Mouse (Mus musculus): ENCODE measurements around the gene Pirb. TPM values are rescaled to one million over a fixed set of nuclear protein-coding genes. Genes with fewer than 3 reads are reported as not detected.
A peak's percentile ranks its signal among the peaks of the same experiment; 100 is the strongest.
"Not testable (repeated sequence)": the region's sequence is repeated elsewhere in the genome, so short reads cannot be mapped to it uniquely, and the experiment has no call there.

Gene Pirb
- polyA plus RNA-seq, 1 experiment: 20.0 TPM

GRCm38 (mm10) chr7:3703879-3704441 lies 16.2 kb downstream of the Pirb start, which contains the start of gene Rps9:
TSS of gene Rps9 (plus strand) at chr7:3703993.
- Histone ChIP-seq H3K4me3 (ENCODE audit: control insufficient read depth, insufficient read depth, low read length) (peak within 1 kb of the TSS; percentile 65), H3K36me3 (ENCODE audit: control insufficient read depth, insufficient read depth, low read length) (peaks cover 31% of the 10 kb centered on the region), H3K4me1 (replicated peaks; ENCODE audit: control insufficient read depth, insufficient read depth, low read length) (peaks cover 12% of the 10 kb centered on the region), H3K27me3 (ENCODE audit: control insufficient read depth, insufficient read depth, low read length) (no peaks in the 10 kb centered on the region), H3K27ac (ENCODE audit: control insufficient read depth, insufficient read depth, low read length) (peak within 1 kb of the TSS; percentile 83)
- TF ChIP-seq POLR2A (IDR thresholded peaks at IDR 0.05; ENCODE audit: control insufficient read depth, extremely low read depth, insufficient read depth, low read length, poor library complexity): peak; percentile 96
- peak; percentile 20; the same call in 1 of the 2 replicates for TF ChIP-seq CTCF (IDR thresholded peaks at IDR 0.05; ENCODE audit: borderline replicate concordance, control insufficient read depth, extremely low read depth, insufficient read depth, low read length, poor library complexity)
- DNase-seq: peak; percentile 95
- 1% methylated on average over 42 of the region's 42 CpGs for WGBS

DNA sequence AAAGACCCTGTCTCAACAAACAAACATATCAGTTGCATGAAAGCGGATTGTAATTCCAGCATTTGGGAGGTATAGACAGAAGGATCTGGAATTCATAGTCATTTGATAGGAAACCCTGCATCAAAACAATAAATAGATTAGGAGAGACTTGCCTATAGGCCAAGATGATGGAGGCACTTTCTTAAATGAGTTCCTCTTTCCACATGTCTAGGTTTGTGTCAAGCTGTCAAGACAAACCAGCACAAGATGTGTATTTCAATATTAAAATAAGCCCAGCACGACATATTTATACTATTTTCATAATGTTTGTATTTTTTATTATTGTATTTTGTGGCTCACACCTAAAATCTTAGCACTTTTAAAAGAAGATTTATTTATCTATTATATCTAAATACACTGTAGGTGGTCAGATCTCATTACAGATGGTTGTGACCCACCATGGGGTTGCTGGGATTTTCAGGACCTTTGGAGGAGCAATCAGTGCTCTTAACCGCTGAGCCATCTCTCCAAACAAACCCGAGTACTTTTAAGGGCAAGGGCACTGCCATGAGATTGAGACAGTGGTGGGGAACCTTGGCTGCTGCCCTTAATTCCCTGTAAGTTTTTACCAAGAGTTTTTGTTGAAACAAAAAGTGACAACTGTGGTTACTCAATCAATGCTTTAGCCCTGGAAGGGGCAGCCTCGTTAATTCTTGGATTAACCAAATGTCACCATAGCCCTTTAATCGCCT lies 16.9 kb downstream of the Pirb start:
- no peak for TF ChIP-seq POLR2A (IDR thresholded peaks at IDR 0.05; ENCODE audit: control insufficient read depth, extremely low read depth, insufficient read depth, low read length, poor library complexity)
- no peak for TF ChIP-seq CTCF (IDR thresholded peaks at IDR 0.05; ENCODE audit: borderline replicate concordance, control insufficient read depth, extremely low read depth, insufficient read depth, low read length, poor library complexity)
- no peaks in the 10 kb centered on the region for H3K27me3 ChIP-seq (ENCODE audit: control insufficient read depth, insufficient read depth, low read length)
- 17% methylated on average over 6 of the region's 6 CpGs for WGBS
- no peak for DNase-seq
- peaks cover 12% of the 10 kb centered on the region for H3K4me1 ChIP-seq (replicated peaks; ENCODE audit: control insufficient read depth, insufficient read depth, low read length)
- peaks cover 31% of the 10 kb centered on the region for H3K36me3 ChIP-seq (ENCODE audit: control insufficient read depth, insufficient read depth, low read length)
- H3K27ac ChIP-seq (ENCODE audit: control insufficient read depth, insufficient read depth, low read length): peak overlapping the region; percentile 40; the same call in 1 of the 2 replicates
- no peak overlapping the region for H3K4me3 ChIP-seq (ENCODE audit: control insufficient read depth, insufficient read depth, low read length)

DNA sequence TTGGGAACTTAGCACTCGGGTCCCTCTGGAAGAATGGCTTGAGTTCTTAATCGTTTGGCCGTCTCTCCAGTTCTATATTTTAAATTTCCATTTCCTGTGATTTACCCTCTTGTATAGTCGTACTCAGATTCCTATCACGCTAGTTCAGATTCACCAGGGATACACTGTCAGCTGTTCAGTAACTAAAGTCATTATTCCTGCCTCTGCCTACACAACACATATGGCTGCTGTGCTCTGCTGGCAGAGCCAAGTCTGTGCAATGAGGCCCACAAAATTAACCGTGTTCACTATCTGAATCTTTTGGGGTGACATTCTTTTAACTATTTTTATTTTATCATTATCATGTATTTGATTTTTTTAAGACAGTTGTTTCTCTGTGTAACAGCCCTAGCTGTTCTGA lies 21.7 kb downstream of the Pirb start:
- WGBS: 98% methylated on average over 6 of the region's 6 CpGs
- TF ChIP-seq POLR2A (IDR thresholded peaks at IDR 0.05; ENCODE audit: control insufficient read depth, extremely low read depth, insufficient read depth, low read length, poor library complexity) (no peak), CTCF (IDR thresholded peaks at IDR 0.05; ENCODE audit: borderline replicate concordance, control insufficient read depth, extremely low read depth, insufficient read depth, low read length, poor library complexity) (no peak)
- Histone ChIP-seq H3K4me1 (replicated peaks; ENCODE audit: control insufficient read depth, insufficient read depth, low read length) (peaks cover 6% of the 10 kb centered on the region; the same call in 1 of the 2 replicates), H3K27ac (ENCODE audit: control insufficient read depth, insufficient read depth, low read length) (no peak overlapping the region), H3K27me3 (ENCODE audit: control insufficient read depth, insufficient read depth, low read length) (no peaks in the 10 kb centered on the region), H3K36me3 (ENCODE audit: control insufficient read depth, insufficient read depth, low read length) (no peaks in the 10 kb centered on the region), H3K4me3 (ENCODE audit: control insufficient read depth, insufficient read depth, low read length) (no peak overlapping the region)
- DNase-seq: no peak

DNA sequence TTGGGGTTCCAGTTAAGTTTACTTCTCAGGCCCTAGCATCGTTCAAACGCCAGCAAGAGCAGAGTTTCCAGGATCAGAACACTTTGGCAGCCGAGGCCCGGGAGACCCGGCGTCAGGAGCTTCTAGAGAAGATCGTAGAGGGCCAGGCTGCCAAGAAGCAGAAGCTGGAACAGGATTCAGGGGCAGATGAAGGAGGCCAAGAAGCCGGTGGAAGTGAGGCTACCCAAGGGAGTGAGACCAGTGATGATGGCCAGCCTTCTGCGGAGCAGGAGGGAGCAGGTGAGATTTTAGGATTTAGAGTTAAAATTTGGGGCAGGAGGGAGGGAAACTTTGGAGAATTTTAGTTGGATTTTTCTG lies 25.3 kb downstream of the Pirb start:
- WGBS: 7% methylated on average over 9 of the region's 9 CpGs
- peak; percentile 7 for DNase-seq

GRCm38 (mm10) chr7:3694076-3694948 lies 25.9 kb downstream of the Pirb start:
- H3K4me3 ChIP-seq (ENCODE audit: control insufficient read depth, insufficient read depth, low read length): peak overlapping the region; percentile 69
- under 1% methylated on average over 55 of the region's 55 CpGs for WGBS

More for the DNA sequence above, 25.3 kb downstream of the Pirb start:
- H3K4me1 ChIP-seq (replicated peaks; ENCODE audit: control insufficient read depth, insufficient read depth, low read length): peaks cover 16% of the 10 kb centered on the region
- not testable (repeated sequence) for H3K36me3 ChIP-seq (ENCODE audit: control insufficient read depth, insufficient read depth, low read length); H3K27ac ChIP-seq (ENCODE audit: control insufficient read depth, insufficient read depth, low read length); H3K27me3 ChIP-seq (ENCODE audit: control insufficient read depth, insufficient read depth, low read length)
- peak overlapping the region; percentile 69 for H3K4me3 ChIP-seq (ENCODE audit: control insufficient read depth, insufficient read depth, low read length)

GRCm38 (mm10) chr7:3693809-3694075 lies 26.4 kb downstream of the Pirb start:
- DNase-seq: no peak
- H3K27me3 ChIP-seq (ENCODE audit: control insufficient read depth, insufficient read depth, low read length): no peaks in the 10 kb centered on the region
- H3K4me3 ChIP-seq (ENCODE audit: control insufficient read depth, insufficient read depth, low read length): peak overlapping the region; percentile 69
- peaks cover 16% of the 10 kb centered on the region for H3K4me1 ChIP-seq (replicated peaks; ENCODE audit: control insufficient read depth, insufficient read depth, low read length)
- WGBS: 0% methylated on average over 18 of the region's 18 CpGs
- H3K27ac ChIP-seq (ENCODE audit: control insufficient read depth, insufficient read depth, low read length): peak overlapping the region; percentile 77
- no peaks in the 10 kb centered on the region for H3K36me3 ChIP-seq (ENCODE audit: control insufficient read depth, insufficient read depth, low read length)
- TF ChIP-seq CTCF (IDR thresholded peaks at IDR 0.05; ENCODE audit: borderline replicate concordance, control insufficient read depth, extremely low read depth, insufficient read depth, low read length, poor library complexity): no peak
- TF ChIP-seq POLR2A (IDR thresholded peaks at IDR 0.05; ENCODE audit: control insufficient read depth, extremely low read depth, insufficient read depth, low read length, poor library complexity): no peak

More at GRCm38 (mm10) chr7:3694076-3694948, 25.9 kb downstream of the Pirb start:
- Histone ChIP-seq H3K27me3 (ENCODE audit: control insufficient read depth, insufficient read depth, low read length) (no peaks in the 10 kb centered on the region), H3K36me3 (ENCODE audit: control insufficient read depth, insufficient read depth, low read length) (no peaks in the 10 kb centered on the region), H3K27ac (ENCODE audit: control insufficient read depth, insufficient read depth, low read length) (peak overlapping the region; percentile 77), H3K4me1 (replicated peaks; ENCODE audit: control insufficient read depth, insufficient read depth, low read length) (peaks cover 16% of the 10 kb centered on the region)
- peak; percentile 55 for DNase-seq
- TF ChIP-seq CTCF (IDR thresholded peaks at IDR 0.05; ENCODE audit: borderline replicate concordance, control insufficient read depth, extremely low read depth, insufficient read depth, low read length, poor library complexity) (no peak), POLR2A (IDR thresholded peaks at IDR 0.05; ENCODE audit: control insufficient read depth, extremely low read depth, insufficient read depth, low read length, poor library complexity) (no peak)

Data from thymus, adult 2 months (tissue).